Mouse (Mus musculus): Measurements from ENCODE around the gene Terf2.

Gene Terf2

GRCm38 (mm10) chr8:107096366-107097036 lies at the start of gene Terf2:
Gene Terf2 (minus strand): TSS chr8:107096547.
- peak; percentile 99 for DNase-seq

- DNase-seq, result peak; percentile 50 to 62
Measured at GRCm38 (mm10) chr8:107143501-107143900, 47.2 kb upstream of the Terf2 start.

GRCm38 (mm10) chr8:107142539-107142938 lies 46.2 kb upstream of the Terf2 start:
- DNase-seq, result no peak

GRCm38 (mm10) chr8:107139704-107140470 lies 43.5 kb upstream of the Terf2 start:
- no peak for DNase-seq

DNA sequence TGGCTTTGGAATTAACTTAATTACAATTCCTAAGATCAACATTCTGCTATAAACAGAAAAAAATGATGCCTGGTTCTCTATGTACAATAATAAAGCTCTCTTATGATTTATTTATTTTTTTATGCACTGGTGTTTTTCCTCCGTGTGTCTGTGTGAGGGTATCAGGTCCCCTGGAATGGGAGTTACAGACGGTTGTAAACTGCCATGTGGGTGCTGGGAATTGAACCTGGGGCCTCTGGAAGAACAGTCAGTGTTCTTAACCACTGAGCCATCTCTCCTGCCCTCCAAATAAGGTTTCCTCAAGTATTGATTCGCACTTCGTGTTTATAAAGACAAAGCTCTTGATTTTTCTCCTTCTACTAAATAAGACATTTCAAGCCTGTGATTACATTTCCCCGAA lies 42.0 kb upstream of the Terf2 start:
- no peak for DNase-seq

DNA sequence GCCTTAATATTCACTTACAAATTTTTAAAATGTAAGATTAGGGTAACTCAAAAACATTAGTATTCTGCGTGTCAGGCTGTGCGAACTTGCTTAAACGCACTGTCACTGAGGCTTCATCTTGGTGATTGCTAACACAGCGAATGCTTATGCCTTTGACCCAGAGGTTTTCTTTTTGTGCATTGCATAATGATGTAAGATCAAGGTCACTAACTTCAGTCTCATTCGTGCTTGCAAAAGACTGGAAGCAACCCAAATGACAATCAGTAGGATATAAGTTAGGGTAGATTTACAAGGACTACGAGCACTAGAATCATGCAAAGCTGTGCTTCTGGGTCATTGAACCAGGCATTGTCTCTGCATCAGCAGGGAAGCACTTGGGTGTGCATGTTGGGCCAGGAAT lies 41.2 kb upstream of the Terf2 start:
- DNase-seq, result no peak

GRCm38 (mm10) chr8:107136003-107136612 lies 39.8 kb upstream of the Terf2 start:
- DNase-seq, result no peak

DNA sequence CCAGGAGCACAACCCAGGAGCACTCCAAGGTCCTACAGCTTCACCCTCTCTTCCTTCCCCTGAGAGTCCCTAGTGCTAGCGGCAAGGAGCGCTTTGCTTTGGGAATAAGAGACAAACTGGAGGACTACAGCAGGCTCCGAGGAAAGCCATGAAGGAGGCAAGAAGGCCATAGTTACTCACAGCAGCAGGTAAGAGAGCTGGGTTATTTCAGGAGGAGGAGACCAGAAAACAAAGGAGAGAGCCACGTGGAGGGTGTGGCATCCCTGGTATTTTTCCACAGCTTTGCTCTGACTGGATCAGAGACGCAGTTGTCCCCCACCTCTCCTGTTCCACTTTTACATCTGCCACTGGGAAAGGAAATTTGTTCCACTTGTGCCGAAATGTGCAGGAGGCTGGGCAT lies 37.5 kb upstream of the Terf2 start:
- DNase-seq, result no peak

DNA sequence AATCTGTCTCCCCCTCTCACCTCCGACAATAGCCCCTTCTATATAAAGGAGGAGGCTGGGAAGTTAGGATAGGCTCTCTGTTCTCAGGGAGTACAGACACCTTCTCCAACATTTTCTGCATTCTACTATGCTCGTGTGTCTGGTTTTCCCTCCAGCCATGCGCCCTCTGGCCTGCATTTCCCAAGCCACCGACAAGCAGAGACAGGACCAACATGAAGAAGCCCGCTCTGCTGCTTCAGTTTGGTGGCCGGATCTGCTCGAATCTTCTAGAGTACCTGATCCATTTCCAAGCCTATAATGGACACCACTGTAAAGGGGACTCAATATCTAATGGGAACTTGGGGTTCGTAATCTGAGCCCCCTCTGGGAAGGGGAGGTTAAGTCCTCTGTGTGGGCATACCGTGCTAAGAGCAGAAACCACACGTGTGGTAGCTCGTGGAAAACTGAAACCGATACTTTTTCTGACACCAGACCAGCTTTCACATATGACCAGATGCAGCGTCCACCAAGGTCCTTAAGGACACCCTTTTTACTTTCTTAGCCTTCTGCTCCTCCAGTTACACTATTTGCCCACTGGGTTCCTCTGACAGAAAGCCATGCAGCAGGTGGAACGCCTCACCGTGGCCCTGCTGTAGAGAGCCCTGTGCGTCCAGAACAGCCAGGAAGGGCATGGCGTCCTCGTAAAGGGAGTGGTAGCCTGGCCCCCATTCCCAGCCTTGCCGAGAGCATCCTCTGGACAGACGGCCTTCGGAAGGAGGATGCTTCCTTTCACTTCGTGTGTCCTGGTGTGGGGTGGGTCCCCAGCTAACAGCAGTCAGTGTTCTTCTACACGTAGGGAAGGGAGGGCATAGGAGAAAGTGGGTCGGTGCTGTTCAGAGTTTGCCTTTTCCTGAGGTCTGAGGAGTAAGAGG lies 36.5 kb upstream of the Terf2 start:
- no peak for DNase-seq

DNA sequence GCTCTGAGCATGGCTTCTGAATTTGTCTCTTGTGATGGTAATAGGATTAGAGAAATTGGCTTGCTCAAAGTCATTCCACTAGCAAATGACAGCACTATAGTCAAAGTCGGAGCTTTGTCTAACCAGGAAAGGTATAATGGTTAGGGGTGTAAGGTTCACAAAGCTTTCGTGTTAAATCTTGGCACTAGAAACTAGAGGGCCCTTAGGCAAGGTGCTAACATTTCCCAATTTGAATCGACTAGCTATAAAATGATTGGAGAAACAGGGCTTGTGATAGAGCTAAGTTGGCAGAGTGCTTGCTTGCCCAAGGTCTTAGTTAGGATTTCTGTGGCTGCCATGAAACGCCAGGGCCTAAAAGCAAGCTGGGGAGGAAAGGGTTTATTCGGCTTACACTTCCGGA lies 33.7 kb upstream of the Terf2 start:
- no peak for DNase-seq

DNA sequence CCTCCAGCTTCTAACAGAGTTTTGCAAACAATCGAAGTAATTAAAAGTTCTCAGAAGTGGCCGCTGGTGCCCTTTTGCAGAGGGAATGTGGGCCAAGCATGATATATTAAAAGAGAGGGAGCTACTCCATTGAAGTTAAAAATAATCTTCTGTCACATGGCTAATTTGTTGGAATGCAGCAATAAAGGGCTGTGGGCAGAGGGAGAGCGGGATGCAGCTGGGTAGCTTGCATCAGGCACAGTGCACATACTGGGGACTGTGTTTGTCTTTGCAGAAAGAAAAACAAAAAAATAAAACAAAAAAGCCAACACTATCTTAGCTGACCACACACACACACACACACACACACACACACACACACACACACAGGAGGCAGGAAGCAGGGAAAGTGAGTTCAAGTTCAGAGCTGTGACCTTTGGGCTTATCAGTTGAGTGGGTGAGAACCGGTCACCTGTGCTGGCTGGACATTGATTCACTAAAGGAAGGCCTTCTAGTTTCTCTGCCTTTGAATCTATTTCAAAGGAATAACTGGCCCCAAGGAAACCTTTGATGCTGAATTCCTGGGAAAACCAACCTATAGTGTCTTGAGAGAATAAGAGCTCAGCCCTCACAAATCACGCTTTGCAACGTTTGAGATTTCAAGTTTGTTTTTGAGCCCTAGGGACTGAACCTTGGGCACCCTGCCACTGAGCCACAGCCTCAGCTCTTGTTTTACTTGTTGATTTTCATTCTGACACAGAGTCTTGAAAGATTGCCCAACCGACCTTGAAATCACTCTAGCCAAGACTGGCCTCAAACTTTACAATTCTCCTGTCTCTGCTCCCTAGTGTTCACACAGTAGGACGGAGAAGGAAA lies 33.1 kb upstream of the Terf2 start:
- DNase-seq, result peak in 1 of 2 experiments; percentile 21

GRCm38 (mm10) chr8:107124343-107124742 lies 28.0 kb upstream of the Terf2 start:
- DNase-seq, result no peak

DNA sequence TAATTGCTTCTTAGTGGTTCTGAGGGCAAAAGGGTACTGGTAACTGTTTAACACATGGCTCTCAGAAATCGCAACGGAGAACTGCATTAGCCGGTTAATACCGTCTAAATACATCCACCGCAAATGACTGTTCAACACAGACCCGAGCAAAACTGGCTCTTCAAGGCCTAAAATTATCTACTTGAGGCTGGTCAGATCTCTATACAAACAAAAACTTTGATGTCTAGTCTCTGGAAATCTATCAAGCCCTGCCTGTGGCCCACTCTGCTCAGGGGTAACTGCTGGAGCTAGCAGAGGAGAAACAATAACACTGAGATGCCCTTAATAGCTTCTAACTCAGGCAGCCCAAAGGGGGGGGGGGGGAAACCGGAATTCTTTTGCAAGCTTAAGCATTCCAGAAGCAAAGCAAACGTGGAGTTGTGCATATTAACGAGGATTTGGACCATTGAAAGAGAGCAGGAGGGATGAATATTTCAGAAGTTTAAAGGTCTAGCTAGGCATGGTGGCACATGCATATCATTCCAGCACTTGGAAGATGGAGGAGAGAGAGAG lies 26.8 kb upstream of the Terf2 start:
- no peak for DNase-seq

DNA sequence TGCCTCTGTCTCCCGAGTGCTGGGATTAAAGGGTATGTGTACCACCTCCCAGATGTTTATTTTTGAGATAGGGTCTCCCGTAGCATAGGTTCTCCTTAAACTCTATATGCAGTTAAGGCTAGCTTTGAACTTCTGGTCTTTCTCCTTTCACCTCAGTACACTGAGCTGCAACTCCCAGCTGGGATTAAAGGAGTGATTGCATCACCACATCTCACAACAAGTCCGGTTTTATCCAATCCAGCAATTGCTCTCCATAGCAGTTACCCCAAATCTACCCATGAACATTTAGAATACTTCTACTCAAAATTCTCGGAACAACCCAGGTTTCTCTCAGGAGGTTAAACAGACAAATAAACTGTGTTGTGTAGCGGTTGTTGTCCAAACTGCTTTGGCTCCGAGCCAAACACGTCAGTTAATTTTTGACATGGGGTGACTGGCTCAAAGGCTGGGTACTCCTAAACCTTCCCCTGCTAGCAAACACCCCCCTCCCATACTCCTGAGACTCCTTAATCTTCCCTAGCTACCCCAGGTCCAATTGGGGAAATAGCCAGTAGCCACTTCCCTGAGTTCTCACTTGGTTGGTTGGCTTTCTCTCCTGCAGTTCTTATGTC lies 25.4 kb upstream of the Terf2 start:
- DNase-seq, result no peak

GRCm38 (mm10) chr8:107120806-107121205 lies 24.5 kb upstream of the Terf2 start:
- no peak for DNase-seq

DNA sequence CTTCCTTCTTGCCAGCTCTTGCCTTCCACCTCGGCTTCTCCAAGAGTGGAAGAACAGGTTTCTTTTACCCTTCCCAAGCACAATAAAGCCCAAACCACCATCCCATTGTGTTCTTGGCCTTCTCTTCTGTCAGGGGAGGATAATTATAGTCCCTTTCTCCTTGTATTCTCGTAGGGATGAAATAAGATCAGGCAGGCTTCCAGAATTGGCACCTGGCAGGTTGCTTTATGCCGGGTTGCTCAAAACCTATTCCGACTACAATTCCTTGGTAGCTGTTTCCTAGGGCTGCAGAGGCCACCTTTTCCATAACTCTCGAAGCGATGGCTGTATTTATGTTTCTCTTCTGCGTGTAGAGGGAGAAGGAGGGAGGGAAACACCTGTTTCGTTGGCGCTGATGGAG lies 23.1 kb upstream of the Terf2 start:
- peak; percentile 35 to 51 for DNase-seq

DNA sequence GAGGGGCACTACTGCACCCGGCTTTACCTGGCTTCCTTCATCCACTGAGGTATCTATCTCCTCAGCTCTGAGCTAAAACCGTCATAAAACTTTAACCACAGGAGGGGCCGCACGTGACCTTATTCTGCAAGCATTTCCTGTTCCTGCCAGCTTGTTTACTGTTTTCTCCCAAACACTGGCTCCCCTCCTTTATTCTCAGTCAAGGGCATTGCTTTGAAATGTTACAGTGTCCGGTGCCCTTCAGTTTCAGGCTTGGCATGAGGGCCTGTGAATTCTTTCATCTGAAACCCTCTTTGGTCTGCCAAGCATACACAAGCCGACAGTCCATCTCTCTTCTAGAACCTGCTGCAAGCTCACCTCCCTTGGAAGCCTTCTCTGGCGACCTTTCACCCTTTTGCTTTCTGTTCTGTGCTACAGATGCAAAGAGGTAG lies 22.5 kb upstream of the Terf2 start:
- no peak for DNase-seq

DNA sequence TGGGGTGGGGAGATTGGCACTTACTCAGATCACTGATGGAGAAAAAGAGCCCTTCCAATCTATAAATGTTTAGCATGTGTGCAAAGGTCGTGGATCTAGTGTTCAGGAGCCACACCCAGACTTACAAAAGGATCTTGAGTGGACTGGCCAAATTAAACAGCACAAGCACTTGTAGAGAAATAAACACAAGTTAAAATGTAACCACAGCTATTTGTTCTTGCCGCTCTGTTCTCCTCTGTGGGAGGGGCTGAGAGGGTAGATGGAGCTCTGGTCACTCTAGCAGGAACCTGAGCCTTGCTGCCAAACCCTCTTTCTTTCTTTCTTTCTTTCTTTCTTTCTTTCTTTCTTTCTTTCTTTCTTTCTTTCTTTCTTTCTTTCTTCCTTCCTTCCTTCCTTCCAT lies 20.7 kb upstream of the Terf2 start:
- no peak for DNase-seq

DNA sequence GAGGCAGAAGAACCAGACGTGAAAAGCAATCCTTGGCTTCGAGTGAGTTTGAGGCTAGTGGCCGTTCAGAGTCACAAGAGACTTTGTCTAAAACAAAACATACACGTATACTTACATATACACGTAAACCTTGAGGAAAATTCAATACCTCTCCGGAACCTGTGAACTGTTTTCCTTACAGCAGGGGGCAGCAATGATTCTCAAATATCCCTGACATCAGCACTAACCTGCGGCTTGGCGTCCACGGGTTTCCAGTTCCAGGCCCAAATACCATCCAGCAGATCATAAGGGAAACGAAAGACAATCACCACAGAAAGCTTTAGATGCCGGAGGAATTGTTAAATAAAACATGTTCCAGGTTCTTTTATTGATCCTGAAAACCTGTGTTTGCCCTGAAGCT lies 19.7 kb upstream of the Terf2 start:
- DNase-seq, result peak; percentile 91 to 93

- DNase-seq, result no peak
Measured at GRCm38 (mm10) chr8:107115008-107115320, 18.6 kb upstream of the Terf2 start.

All from cerebellum, postnatal 10 days (tissue).